Mouse (Mus musculus) lung, postnatal 0 days (tissue): Measurements from ENCODE around the gene Cdipt. TPM values are rescaled to one million over a fixed set of nuclear protein-coding genes. Genes with fewer than 3 reads are reported as not detected.

Experiments used
- ATAC-seq: fragments of 200-750 bp; cut with Nextera tagmentation; 2 replicates; pipeline ENCODE4 v1.8.0; 2017; ENCODE audit warnings: moderate library complexity
- DNase-seq: peaks from one replicate; pipeline ENCODE4 v3.0.0-alpha.2; 2016; ENCODE audit warnings: low spot score
- H3K27ac ChIP-seq: fragments of 300-500 bp; sonication (generic); 2 replicates; pipeline ENCODE4 v1.5.1; 2014; ENCODE audit warnings: antibody characterized with exemption, mild to moderate bottlenecking, low read length, mixed read lengths
- H3K27me3 ChIP-seq: fragments of 300-500 bp; sonication (generic); replicated peaks from 2 replicates; pipeline ENCODE4 v1.6.1; 2014; ENCODE audit warnings: low read length, mixed read lengths; ENCODE audit not compliant: insufficient read depth
- H3K36me3 ChIP-seq: fragments of 300-500 bp; sonication (generic); 2 replicates; pipeline ENCODE4 v1.6.1; 2014; ENCODE audit warnings: low read length, mixed read lengths; ENCODE audit not compliant: insufficient read depth
- H3K4me1 ChIP-seq: fragments of 300-500 bp; sonication (generic); 2 replicates; pipeline ENCODE4 v1.6.1; 2014; ENCODE audit warnings: antibody characterized with exemption, low read depth, low read length, mixed read lengths; ENCODE audit not compliant: insufficient read depth
- H3K4me2 ChIP-seq: fragments of 300-500 bp; sonication (generic); replicated peaks from 2 replicates; pipeline ENCODE4 v1.6.1; 2014; ENCODE audit warnings: low read depth, mild to moderate bottlenecking, low read length, moderate library complexity, mixed read lengths
- H3K4me3 ChIP-seq: fragments of 300-500 bp; sonication (generic); 2 replicates; pipeline ENCODE4 v1.5.1; 2014; ENCODE audit warnings: low read depth, low read length
- H3K9ac ChIP-seq: fragments of 300-500 bp; sonication (generic); replicated peaks from 2 replicates; pipeline ENCODE4 v1.6.1; 2014; ENCODE audit warnings: low read depth, mild to moderate bottlenecking
- H3K9me3 ChIP-seq: fragments of 300-500 bp; sonication (generic); 2 replicates; pipeline ENCODE4 v1.6.1; 2016; ENCODE audit warnings: low read length, mixed read lengths
- CTCF ChIP-seq: IDR thresholded peaks from 2 replicates; pipeline ENCODE4 v1.5.1; 2016; ENCODE audit warnings: antibody characterized with exemption, mild to moderate bottlenecking
- EP300 ChIP-seq: IDR thresholded peaks from 2 replicates; pipeline ENCODE4 v1.6.1; 2016; ENCODE audit warnings: antibody characterized with exemption, mild to moderate bottlenecking, control low read depth
- WGBS: fragments of 180-500 bp; shearing (Covaris S2); extraction: QIAGEN DNeasy Blood & Tissue Kit; methylation state at CpG from one replicate; pipeline ENCODE4 v1.1.7; 2014; 5-methylcytosine and 5-hydroxymethylcytosine counted together
- polyA plus RNA-seq: library from polyadenylated mRNA; unstranded; fragments of >200 nt; fragmentation: Nextera tagmentation; extraction: Ambion mirVana; gene quantifications from 2 replicates; pipeline ENCODE4 v1.2.1, GENCODE M21; 2015

The Cdipt gene
- polyA plus RNA-seq, 1 experiment from 2014 or later, result 164 TPM

GRCm38 (mm10) chr7:127016971-127017949, 41.5 kb downstream of the Cdipt start, which contains the start of gene Pagr1a:
Gene Pagr1a (minus strand): TSS chr7:127017352.
- Histone ChIP-seq H3K27me3 (no peaks in the 10 kb centered on the region), H3K9ac (peak within 1 kb of the TSS; percentile 62), H3K9me3 (no peaks in the 10 kb centered on the region), H3K4me1 (peaks cover 9% of the 10 kb centered on the region; the same call in 1 of the 2 replicates), H3K4me3 (peak within 1 kb of the TSS; percentile 62), H3K4me2 (peak within 1 kb of the TSS; percentile 88), H3K27ac (peak within 1 kb of the TSS; percentile 92), H3K36me3 (no peaks in the 10 kb centered on the region)
- DNase-seq, result peak; percentile 100
- ATAC-seq, result peak; percentile 85
- WGBS, result 1% methylated on average over 39 of the region's 39 CpGs
- TF ChIP-seq EP300 (no peak), CTCF (peak; percentile 82)

- WGBS, result 31% methylated on average over 6 of the region's 6 CpGs
Observed at GRCm38 (mm10) chr7:127017950-127018345, 42.2 kb downstream of the Cdipt start.

GRCm38 (mm10) chr7:127018416-127019305, 42.9 kb downstream of the Cdipt start:
- no peaks in the 10 kb centered on the region for H3K27me3 ChIP-seq
- 72% methylated on average over 15 of the region's 15 CpGs for WGBS
- no peaks in the 10 kb centered on the region for H3K9me3 ChIP-seq
- no peak for ATAC-seq
- DNase-seq, result no peak
- H3K27ac ChIP-seq, result peak overlapping the region; percentile 3; the same call in 1 of the 2 replicates
- no peak overlapping the region for H3K9ac ChIP-seq
- H3K4me3 ChIP-seq, result no peak overlapping the region
- no peak for TF ChIP-seq EP300
- no peak for TF ChIP-seq CTCF
- no peaks in the 10 kb centered on the region; the same call in 1 of the 2 replicates for H3K36me3 ChIP-seq
- H3K4me1 ChIP-seq, result peaks cover 13% of the 10 kb centered on the region; the same call in 1 of the 2 replicates
- H3K4me2 ChIP-seq, result no peak overlapping the region

More at GRCm38 (mm10) chr7:127017950-127018345, 42.2 kb downstream of the Cdipt start:
- H3K9ac ChIP-seq, result no peak overlapping the region
- peak overlapping the region; percentile 3; the same call in 1 of the 2 replicates for H3K27ac ChIP-seq
- no peaks in the 10 kb centered on the region; the same call in 1 of the 2 replicates for H3K36me3 ChIP-seq
- peaks cover 9% of the 10 kb centered on the region; the same call in 1 of the 2 replicates for H3K4me1 ChIP-seq
- no peak for DNase-seq
- H3K4me3 ChIP-seq, result no peak overlapping the region
- no peaks in the 10 kb centered on the region for H3K9me3 ChIP-seq
- H3K27me3 ChIP-seq, result no peaks in the 10 kb centered on the region
- no peak for TF ChIP-seq CTCF
- no peak for TF ChIP-seq EP300
- ATAC-seq, result no peak
- no peak overlapping the region for H3K4me2 ChIP-seq

- Histone ChIP-seq H3K36me3 (no peaks in the 10 kb centered on the region; the same call in 1 of the 2 replicates), H3K4me3 (no peak overlapping the region), H3K27me3 (no peaks in the 10 kb centered on the region), H3K4me2 (0 out of 2 replicates have a peak overlapping the region, but pooled peaks have one; percentile 14), H3K9ac (no peak overlapping the region), H3K9me3 (no peaks in the 10 kb centered on the region), H3K27ac (no peak overlapping the region), H3K4me1 (peaks cover 20% of the 10 kb centered on the region; the same call in 1 of the 2 replicates)
- TF ChIP-seq CTCF (no peak), EP300 (no peak)
- DNase-seq, result no peak
- no peak for ATAC-seq
- 70% methylated on average over 13 of the region's 14 CpGs for WGBS
Observed at GRCm38 (mm10) chr7:127019306-127019960, 43.7 kb downstream of the Cdipt start.

GRCm38 (mm10) chr7:127020031-127020430, 44.3 kb downstream of the Cdipt start:
- no peak for DNase-seq
- 59% methylated on average over 3 of the region's 3 CpGs for WGBS

More at GRCm38 (mm10) chr7:127020031-127020430, 44.3 kb downstream of the Cdipt start:
- Histone ChIP-seq H3K4me3 (no peak overlapping the region), H3K9ac (0 out of 2 replicates have a peak overlapping the region, but pooled peaks have one; percentile 20), H3K4me1 (peaks cover 26% of the 10 kb centered on the region; the same call in 1 of the 2 replicates), H3K27me3 (no peaks in the 10 kb centered on the region), H3K27ac (no peak overlapping the region), H3K36me3 (no peaks in the 10 kb centered on the region; the same call in 1 of the 2 replicates), H3K4me2 (peak overlapping the region; percentile 66; the same call in 1 of the 2 replicates), H3K9me3 (no peaks in the 10 kb centered on the region)
- no peak for ATAC-seq
- TF ChIP-seq CTCF, result no peak
- TF ChIP-seq EP300, result no peak
